Mouse (Mus musculus) forebrain, embryonic 15.5 days (tissue): Measurements from ENCODE around the gene Astn2. TPM values are rescaled to one million over a fixed set of nuclear protein-coding genes. Genes with fewer than 3 reads are reported as not detected.
A peak's percentile ranks its signal among the peaks of the same experiment; 100 is the strongest.

ENCODE experiments used
- ATAC-seq: fragments of 200-750 bp; cut with Nextera tagmentation; replicated peaks from 2 replicates; pipeline ENCODE4 v1.8.0; 2017; ENCODE audit warnings: mild to moderate bottlenecking, moderate TSS enrichment, moderate library complexity
- H3K27ac ChIP-seq: fragments of 300-500 bp; sonication (generic); replicated peaks from 2 replicates; pipeline ENCODE4 v1.5.1; 2015; ENCODE audit warnings: mild to moderate bottlenecking, inconsistent platforms
- H3K27me3 ChIP-seq: fragments of 300-500 bp; sonication (generic); 2 replicates; pipeline ENCODE4 v1.6.1; 2015; ENCODE audit warnings: inconsistent platforms
- H3K36me3 ChIP-seq: fragments of 300-500 bp; sonication (generic); 2 replicates; pipeline ENCODE4 v1.6.1; 2015; ENCODE audit warnings: mild to moderate bottlenecking, inconsistent platforms
- H3K4me1 ChIP-seq: fragments of 300-500 bp; sonication (generic); 2 replicates; pipeline ENCODE4 v1.6.1; 2015; ENCODE audit warnings: inconsistent platforms
- H3K4me2 ChIP-seq: fragments of 300-500 bp; sonication (generic); replicated peaks from 2 replicates; pipeline ENCODE4 v1.6.1; 2015; ENCODE audit warnings: mild to moderate bottlenecking, inconsistent platforms
- H3K4me3 ChIP-seq: fragments of 300-500 bp; sonication (generic); 2 replicates; pipeline ENCODE4 v1.5.1; 2015; ENCODE audit warnings: mild to moderate bottlenecking, inconsistent platforms
- H3K9ac ChIP-seq: fragments of 300-500 bp; sonication (generic); replicated peaks from 2 replicates; pipeline ENCODE4 v1.6.1; 2015; ENCODE audit warnings: mild to moderate bottlenecking, inconsistent platforms
- H3K9me3 ChIP-seq: fragments of 300-500 bp; sonication (generic); 2 replicates; pipeline ENCODE4 v1.6.1; 2016; ENCODE audit warnings: inconsistent platforms
- WGBS: fragments of 180-500 bp; shearing (Covaris S2); methylation state at CpG from one replicate; pipeline ENCODE4 v1.1.7; 2015; ENCODE audit warnings: mixed read lengths; 5-methylcytosine and 5-hydroxymethylcytosine counted together
- polyA plus RNA-seq: library from polyadenylated mRNA; unstranded; fragments of >200 nt; fragmentation: Nextera tagmentation; extraction: Ambion mirVana; gene quantifications from 2 replicates; pipeline ENCODE4 v1.2.1, GENCODE M21; 2015

Astn2 gene
- polyA plus RNA-seq, 1 experiment from 2014 or later: 1.4 TPM

GRCm38 (mm10) chr4:66126181-66126580 is 278.2 kb downstream of the Astn2 start:
- H3K9me3 ChIP-seq: no peaks in the 10 kb centered on the region
- H3K4me1 ChIP-seq: no peaks in the 10 kb centered on the region
- ATAC-seq: no peak
- H3K27me3 ChIP-seq: no peaks in the 10 kb centered on the region
- no peaks in the 10 kb centered on the region for H3K36me3 ChIP-seq
- no peak overlapping the region for H3K27ac ChIP-seq
- no peak overlapping the region for H3K9ac ChIP-seq
- no peak overlapping the region for H3K4me2 ChIP-seq
- WGBS: 86% methylated on average over 3 of the region's 3 CpGs
- no peak overlapping the region for H3K4me3 ChIP-seq

- no peak overlapping the region for H3K27ac ChIP-seq
- no peak overlapping the region for H3K4me2 ChIP-seq
- H3K27me3 ChIP-seq: no peaks in the 10 kb centered on the region
- H3K9me3 ChIP-seq: no peaks in the 10 kb centered on the region
- H3K36me3 ChIP-seq: no peaks in the 10 kb centered on the region
- no peak overlapping the region for H3K4me3 ChIP-seq
- ATAC-seq: no peak
- 92% methylated on average over 7 of the region's 7 CpGs for WGBS
- H3K4me1 ChIP-seq: no peaks in the 10 kb centered on the region
- H3K9ac ChIP-seq: no peak overlapping the region
Measured at GRCm38 (mm10) chr4:66122766-66123358, 281.5 kb downstream of the Astn2 start.

GRCm38 (mm10) chr4:66114243-66114642 is 290.2 kb downstream of the Astn2 start:
- no peak overlapping the region for H3K9ac ChIP-seq
- H3K4me2 ChIP-seq: no peak overlapping the region
- no peaks in the 10 kb centered on the region for H3K4me1 ChIP-seq
- 91% methylated on average over 2 of the region's 2 CpGs for WGBS
- H3K27me3 ChIP-seq: no peaks in the 10 kb centered on the region
- no peak overlapping the region for H3K4me3 ChIP-seq
- H3K27ac ChIP-seq: no peak overlapping the region
- no peaks in the 10 kb centered on the region for H3K9me3 ChIP-seq
- no peaks in the 10 kb centered on the region for H3K36me3 ChIP-seq
- no peak for ATAC-seq

- H3K27ac ChIP-seq: no peak overlapping the region
- H3K27me3 ChIP-seq: no peaks in the 10 kb centered on the region
- H3K4me1 ChIP-seq: peaks cover 11% of the 10 kb centered on the region
- no peaks in the 10 kb centered on the region for H3K36me3 ChIP-seq
- no peak overlapping the region for H3K9ac ChIP-seq
- 0 out of 2 replicates have a peak, but pooled peaks have one; percentile 35 for ATAC-seq
- no peak overlapping the region for H3K4me3 ChIP-seq
- H3K9me3 ChIP-seq: no peaks in the 10 kb centered on the region
- WGBS: 7% methylated on average over 5 of the region's 5 CpGs
- H3K4me2 ChIP-seq: no peak overlapping the region
Measured at GRCm38 (mm10) chr4:66102037-66102436, 302.4 kb downstream of the Astn2 start.

GRCm38 (mm10) chr4:66097629-66098028 is 306.8 kb downstream of the Astn2 start:
- no peaks in the 10 kb centered on the region for H3K27me3 ChIP-seq
- ATAC-seq: no peak
- H3K4me2 ChIP-seq: no peak overlapping the region
- H3K4me3 ChIP-seq: no peak overlapping the region
- no peaks in the 10 kb centered on the region for H3K9me3 ChIP-seq
- peaks cover 11% of the 10 kb centered on the region for H3K4me1 ChIP-seq
- WGBS: 87% methylated on average over 1 of the region's 1 CpGs
- H3K9ac ChIP-seq: no peak overlapping the region
- H3K27ac ChIP-seq: no peak overlapping the region
- no peaks in the 10 kb centered on the region for H3K36me3 ChIP-seq

GRCm38 (mm10) chr4:66096104-66096503 is 308.3 kb downstream of the Astn2 start:
- Histone ChIP-seq H3K27ac (no peak overlapping the region), H3K4me1 (no peaks in the 10 kb centered on the region), H3K9me3 (no peaks in the 10 kb centered on the region), H3K27me3 (no peaks in the 10 kb centered on the region), H3K9ac (no peak overlapping the region), H3K4me2 (no peak overlapping the region), H3K4me3 (no peak overlapping the region), H3K36me3 (no peaks in the 10 kb centered on the region)
- ATAC-seq: no peak
- WGBS: 61% methylated on average over 2 of the region's 2 CpGs

GRCm38 (mm10) chr4:66057161-66057560 is 347.2 kb downstream of the Astn2 start:
- no peak overlapping the region for H3K27ac ChIP-seq
- no peak overlapping the region for H3K9ac ChIP-seq
- no peaks in the 10 kb centered on the region for H3K36me3 ChIP-seq
- no peaks in the 10 kb centered on the region for H3K27me3 ChIP-seq
- H3K4me2 ChIP-seq: no peak overlapping the region
- H3K4me3 ChIP-seq: no peak overlapping the region
- no peak for ATAC-seq
- no peaks in the 10 kb centered on the region for H3K9me3 ChIP-seq
- H3K4me1 ChIP-seq: no peaks in the 10 kb centered on the region

GRCm38 (mm10) chr4:66055690-66056089 is 348.7 kb downstream of the Astn2 start:
- ATAC-seq: no peak
- WGBS: 93% methylated on average over 4 of the region's 4 CpGs
- no peak overlapping the region for H3K4me3 ChIP-seq
- H3K9ac ChIP-seq: no peak overlapping the region
- no peak overlapping the region for H3K27ac ChIP-seq
- H3K4me1 ChIP-seq: no peaks in the 10 kb centered on the region
- no peaks in the 10 kb centered on the region for H3K9me3 ChIP-seq
- no peaks in the 10 kb centered on the region for H3K27me3 ChIP-seq
- no peaks in the 10 kb centered on the region for H3K36me3 ChIP-seq
- H3K4me2 ChIP-seq: no peak overlapping the region

- Histone ChIP-seq H3K4me1 (no peaks in the 10 kb centered on the region), H3K9me3 (no peaks in the 10 kb centered on the region), H3K4me3 (no peak overlapping the region), H3K27ac (no peak overlapping the region), H3K36me3 (no peaks in the 10 kb centered on the region), H3K4me2 (no peak overlapping the region), H3K9ac (no peak overlapping the region), H3K27me3 (no peaks in the 10 kb centered on the region)
- ATAC-seq: no peak
- 89% methylated on average over 3 of the region's 3 CpGs for WGBS
Measured at GRCm38 (mm10) chr4:66043014-66043672, 361.3 kb downstream of the Astn2 start.

GRCm38 (mm10) chr4:66033826-66034225 is 370.6 kb downstream of the Astn2 start:
- ATAC-seq: no peak
- Histone ChIP-seq H3K27ac (no peak overlapping the region), H3K4me3 (no peak overlapping the region), H3K4me2 (no peak overlapping the region), H3K4me1 (no peaks in the 10 kb centered on the region), H3K36me3 (no peaks in the 10 kb centered on the region), H3K9ac (no peak overlapping the region), H3K27me3 (no peaks in the 10 kb centered on the region), H3K9me3 (no peaks in the 10 kb centered on the region)
- WGBS: 75% methylated on average over 3 of the region's 3 CpGs

- no peak; the same call in 1 of the 2 replicates for ATAC-seq
- H3K27ac ChIP-seq: no peak overlapping the region
- H3K4me1 ChIP-seq: no peaks in the 10 kb centered on the region
- no peaks in the 10 kb centered on the region for H3K27me3 ChIP-seq
- H3K4me2 ChIP-seq: no peak overlapping the region
- no peaks in the 10 kb centered on the region for H3K36me3 ChIP-seq
- H3K9me3 ChIP-seq: no peaks in the 10 kb centered on the region
- WGBS: 16% methylated on average over 9 of the region's 9 CpGs
- H3K9ac ChIP-seq: no peak overlapping the region
- H3K4me3 ChIP-seq: no peak overlapping the region
Measured at GRCm38 (mm10) chr4:66031320-66031870, 373.0 kb downstream of the Astn2 start.

- ATAC-seq: no peak
- no peak overlapping the region for H3K4me3 ChIP-seq
- H3K27ac ChIP-seq: no peak overlapping the region
- peaks cover 4% of the 10 kb centered on the region; the same call in 1 of the 2 replicates for H3K4me1 ChIP-seq
- no peak overlapping the region for H3K9ac ChIP-seq
- no peak overlapping the region for H3K4me2 ChIP-seq
- no peaks in the 10 kb centered on the region for H3K27me3 ChIP-seq
- WGBS: 86% methylated on average over 4 of the region's 4 CpGs
- no peaks in the 10 kb centered on the region for H3K9me3 ChIP-seq
- H3K36me3 ChIP-seq: no peaks in the 10 kb centered on the region
Measured at GRCm38 (mm10) chr4:66029901-66030300, 374.5 kb downstream of the Astn2 start.
